In the genomic region with DNA sequence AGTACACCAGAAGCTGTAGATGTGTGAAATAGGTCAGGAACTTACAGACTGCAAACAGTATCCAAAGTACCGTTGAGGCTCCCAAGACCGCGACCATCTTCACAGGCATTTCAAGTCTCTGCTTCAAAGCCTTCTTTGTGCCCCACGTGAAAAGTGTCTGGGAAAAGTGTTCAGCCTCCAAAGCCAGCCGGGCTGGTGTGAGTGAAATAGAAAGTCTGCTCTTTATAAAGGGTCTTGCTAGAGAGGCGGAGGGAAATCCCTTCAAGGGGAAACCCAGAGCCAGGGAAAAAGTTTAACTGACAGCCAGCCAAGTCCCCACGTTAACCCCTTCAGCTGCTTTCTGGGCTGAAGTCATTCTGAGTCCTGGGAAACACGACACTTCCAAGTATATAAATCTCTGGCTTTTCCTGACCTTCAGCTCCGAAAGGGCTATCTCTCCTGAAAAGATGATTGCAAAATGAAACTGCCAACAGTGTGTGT, we compare ENCODE assay signal across 8 mouse cellular contexts. TPM values are rescaled to one million over a fixed set of nuclear protein-coding genes. Genes with fewer than 3 reads are reported as not detected.
A peak's percentile ranks its signal among the peaks of the same experiment; 100 is the strongest.
DNase-seq lines count a peak whose midpoint lies in the region; ATAC-seq and TF ChIP-seq lines count a peak whose summit lies in the region.

A gene (minus strand): TSS at position 430 of the 480 bp plus-strand sequence.

- no peak for TF ChIP-seq POLR2A in thymus, adult 2 months (IDR thresholded peaks at IDR 0.05; ENCODE audit: control insufficient read depth, extremely low read depth, insufficient read depth, low read length, poor library complexity)

- no peak for TF ChIP-seq CTCF in thymus, adult 2 months (IDR thresholded peaks at IDR 0.05; ENCODE audit: borderline replicate concordance, control insufficient read depth, extremely low read depth, insufficient read depth, low read length, poor library complexity)

- H3K9ac ChIP-seq in heart, embryonic 14.5 days (ENCODE audit: low read length): peak within 1 kb of the TSS; percentile 74
- H3K9ac ChIP-seq in kidney, embryonic 15.5 days: 0 out of 2 replicates have a peak within 1 kb of the TSS, but pooled peaks have one; percentile 11
- H3K9ac ChIP-seq in liver, embryonic 11.5 days (ENCODE audit: low read depth, low read length): peak within 1 kb of the TSS; percentile 40

- H3K4me1 ChIP-seq in thymus, adult 2 months (replicated peaks; ENCODE audit: control insufficient read depth, insufficient read depth, low read length): no peaks in the 10 kb centered on the region
- peaks cover 54% of the 10 kb centered on the region for H3K4me1 ChIP-seq in forebrain, embryonic 10.5 days
- peaks cover 5 to 6% of the 10 kb centered on the region in 2 experiments for H3K4me1 ChIP-seq in heart, embryonic 14.5 days (ENCODE audit: control insufficient read depth in 2 of 2, insufficient read depth in 2 of 2, low read length in 2 of 2)
- H3K4me1 ChIP-seq in kidney, embryonic 15.5 days: peaks cover 19% of the 10 kb centered on the region
- no peaks in the 10 kb centered on the region; the same call in 1 of the 2 replicates for H3K4me1 ChIP-seq in liver, embryonic 11.5 days (replicated peaks; ENCODE audit: control insufficient read depth, insufficient read depth, low read length)

- WGBS in thymus, adult 2 months: 33% methylated on average over 9 of the region's 9 CpGs
- 4% methylated on average over 9 of the region's 9 CpGs for WGBS in forebrain, embryonic 10.5 days
- under 1% methylated on average over 9 of the region's 9 CpGs for WGBS in heart, embryonic 14.5 days
- WGBS in kidney, embryonic 15.5 days: 2% methylated on average over 9 of the region's 9 CpGs
- 18% methylated on average over 9 of the region's 9 CpGs for WGBS in liver, embryonic 11.5 days

- H3K4me2 ChIP-seq in heart, embryonic 14.5 days (ENCODE audit: low read length): peak within 1 kb of the TSS; percentile 66
- H3K4me2 ChIP-seq in kidney, embryonic 15.5 days: peak within 1 kb of the TSS; percentile 56
- H3K4me2 ChIP-seq in liver, embryonic 11.5 days: peak within 1 kb of the TSS; percentile 58

- no peak for DNase-seq in thymus, adult 2 months
- DNase-seq in thymus, postnatal 14 days: no peak
- peak; percentile 68 for DNase-seq in forebrain, embryonic 10.5 days (ENCODE audit: extremely low spot score, low spot score)
- peak; percentile 47 for DNase-seq in liver, embryonic 11.5 days (ENCODE audit: low spot score)
- DNase-seq in neural tube, embryonic 10.5 days (ENCODE audit: extremely low spot score, low spot score): peak; percentile 54
- no peak for DNase-seq in B cell, adult 2 months

- no peaks in the 10 kb centered on the region for H3K9me3 ChIP-seq in forebrain, embryonic 10.5 days
- H3K9me3 ChIP-seq in heart, embryonic 14.5 days (ENCODE audit: control insufficient read depth, low read length): no peaks in the 10 kb centered on the region
- H3K9me3 ChIP-seq in kidney, embryonic 15.5 days (replicated peaks): no peaks in the 10 kb centered on the region
- H3K9me3 ChIP-seq in liver, embryonic 11.5 days (ENCODE audit: control insufficient read depth, low read length): no peaks in the 10 kb centered on the region

- no peak within 1 kb of the TSS; the same call in 1 of the 2 replicates for H3K4me3 ChIP-seq in thymus, adult 2 months (ENCODE audit: control insufficient read depth, insufficient read depth, low read length)
- H3K4me3 ChIP-seq in forebrain, embryonic 10.5 days: peak within 1 kb of the TSS; percentile 42
- peak within 1 kb of the TSS; percentile 45 to 73 for H3K4me3 ChIP-seq in heart, embryonic 14.5 days (ENCODE audit: control insufficient read depth in 1 of 2, insufficient read depth in 1 of 2, low read depth in 1 of 2, low read length in 2 of 2)
- H3K4me3 ChIP-seq in kidney, embryonic 15.5 days (replicated peaks): peak within 1 kb of the TSS; percentile 36
- H3K4me3 ChIP-seq in liver, embryonic 11.5 days (ENCODE audit: low read depth, low read length): peak within 1 kb of the TSS; percentile 43

- ATAC-seq in heart, embryonic 14.5 days (ENCODE audit: insufficient number of reproducible peaks, insufficient read depth, low FRiP score, low read depth): 0 out of 2 replicates have a peak, but pooled peaks have one; percentile 60
- ATAC-seq in kidney, embryonic 15.5 days (replicated peaks; ENCODE audit: low FRiP score): peak; percentile 73; the same call in 1 of the 2 replicates
- ATAC-seq in liver, embryonic 11.5 days (replicated peaks; ENCODE audit: low FRiP score): peak; percentile 41; the same call in 1 of the 2 replicates

- H3K27me3 ChIP-seq in thymus, adult 2 months (ENCODE audit: control insufficient read depth, insufficient read depth, low read length): no peaks in the 10 kb centered on the region
- peaks cover 16% of the 10 kb centered on the region for H3K27me3 ChIP-seq in forebrain, embryonic 10.5 days (ENCODE audit: poor library complexity, severe bottlenecking)
- no peaks in the 10 kb centered on the region for H3K27me3 ChIP-seq in heart, embryonic 14.5 days (ENCODE audit: control insufficient read depth, insufficient read depth, low read length)
- no peaks in the 10 kb centered on the region for H3K27me3 ChIP-seq in kidney, embryonic 15.5 days
- H3K27me3 ChIP-seq in liver, embryonic 11.5 days (replicated peaks; ENCODE audit: control insufficient read depth, insufficient read depth, low read length): no peaks in the 10 kb centered on the region

- no peaks in the 10 kb centered on the region for H3K36me3 ChIP-seq in thymus, adult 2 months (ENCODE audit: control insufficient read depth, insufficient read depth, low read length)
- peaks cover 2% of the 10 kb centered on the region for H3K36me3 ChIP-seq in forebrain, embryonic 10.5 days (replicated peaks)
- peaks cover 6% of the 10 kb centered on the region for H3K36me3 ChIP-seq in heart, embryonic 14.5 days (ENCODE audit: control insufficient read depth, insufficient read depth, low read length)
- H3K36me3 ChIP-seq in kidney, embryonic 15.5 days: 0 out of 2 replicates have a peak, but pooled peaks cover under 1% of the 10 kb centered on the region
- no peaks in the 10 kb centered on the region for H3K36me3 ChIP-seq in liver, embryonic 11.5 days (ENCODE audit: control insufficient read depth, insufficient read depth, low read length)

- H3K27ac ChIP-seq in thymus, adult 2 months (ENCODE audit: control insufficient read depth, insufficient read depth, low read length): peak within 1 kb of the TSS; percentile 11; the same call in 1 of the 2 replicates
- H3K27ac ChIP-seq in forebrain, embryonic 10.5 days: peak within 1 kb of the TSS; percentile 75
- peak within 1 kb of the TSS; percentile 85 to 92 for H3K27ac ChIP-seq in heart, embryonic 14.5 days (replicated peaks in 1 of 2; ENCODE audit: control insufficient read depth in 1 of 2, insufficient read depth in 1 of 2, low read depth in 2 of 2, low read length in 2 of 2)
- H3K27ac ChIP-seq in kidney, embryonic 15.5 days: peak within 1 kb of the TSS; percentile 45
- H3K27ac ChIP-seq in liver, embryonic 11.5 days (ENCODE audit: low read depth, low read length): no peak within 1 kb of the TSS

RNA-seq across cellular contexts. Expression of the gene that starts here (rescaled TPM):
- polyA plus RNA-seq in thymus, adult 2 months (2012; rRNA removed): 26.2 and 31.3 TPM in 2 replicates
- polyA plus RNA-seq in forebrain, embryonic 10.5 days (2016; fragmentation: Nextera tagmentation; extraction: Ambion mirVana): 20.6 and 24.6 TPM in 2 replicates
- 75.8 and 82.9 TPM in 2 replicates for polyA plus RNA-seq in heart, embryonic 14.5 days (2014; fragmentation: Nextera tagmentation; extraction: Ambion mirVana)
- 41.7 and 42.2 TPM in 2 replicates for polyA plus RNA-seq in kidney, embryonic 15.5 days (2015; fragmentation: Nextera tagmentation; extraction: Ambion mirVana)
- polyA plus RNA-seq in liver, embryonic 11.5 days (2014; fragmentation: Nextera tagmentation; extraction: Ambion mirVana): 64.3 and 67.4 TPM in 2 replicates

Comparison
In these comparisons a context has a peak if more than half of its experiments do, and no peak if none do; other contexts are left out.
1. DNase-seq: peak in forebrain, embryonic 10.5 days (single experiment), liver, embryonic 11.5 days (single experiment) and neural tube, embryonic 10.5 days (single experiment); none in thymus, adult 2 months (single experiment), thymus, postnatal 14 days (single experiment) and B cell, adult 2 months (0 of 2).
2. H3K9ac ChIP-seq: peak in every context shown above with its lines; median percentile 74 in heart, embryonic 14.5 days; 40 in liver, embryonic 11.5 days; 11 in kidney, embryonic 15.5 days.
3. Peak in every context shown above with its lines, with median percentiles within 50 percentile points of each other: ATAC-seq and H3K4me2 ChIP-seq.